In genomic region chr7:48775436-48775835, GRCm38 (mm10) we compare ENCODE assay signal across 26 mouse cellular contexts.
"Had no signal": no experiment of that assay in that cellular context is flagged by ENCODE, and none has a peak within 500 bp of the region (broad histone marks: within the 10 kb centered on the region; RNA-seq: fewer than 3 reads in every experiment).

No protein-coding gene starts in this region.

- H3K27me3 ChIP-seq: heart, embryonic 12.5 days; hindbrain, embryonic 12.5 days; intestine, embryonic 15.5 days; limb, embryonic 13.5 days; limb, embryonic 15.5 days; liver, embryonic 12.5 days had no signal

- H3K9me3 ChIP-seq: heart, embryonic 10.5 days; heart, embryonic 12.5 days; hindbrain, embryonic 10.5 days; hindbrain, embryonic 12.5 days; intestine, embryonic 15.5 days; limb, embryonic 13.5 days; limb, embryonic 15.5 days; liver, embryonic 12.5 days had no signal

- H3K4me3 ChIP-seq: gastrocnemius, adult 2 months; heart, embryonic 10.5 days; heart, embryonic 12.5 days; hindbrain, embryonic 10.5 days; hindbrain, embryonic 12.5 days; intestine, embryonic 15.5 days; layer of hippocampus, adult 2 months; left cerebral cortex, adult 2 months; limb, embryonic 13.5 days; limb, embryonic 15.5 days; liver, embryonic 12.5 days had no signal

- H3K9ac ChIP-seq: heart, embryonic 12.5 days; hindbrain, embryonic 12.5 days; hindbrain, embryonic 14.5 days; intestine, embryonic 15.5 days; limb, embryonic 13.5 days; limb, embryonic 15.5 days; liver, embryonic 12.5 days had no signal

- DNase-seq: gastrocnemius, adult 2 months; gastrocnemius, postnatal 10 days; gastrocnemius, postnatal 25 days; heart, adult 18-20 months; heart, postnatal 10 days; heart, postnatal 4 days; kidney, adult 18-20 months; kidney, adult 8-10 months; kidney, postnatal 10 days; kidney, postnatal 25 days; kidney, postnatal 4 days; left cerebral cortex, postnatal 4 days had no signal

- H3K36me3 ChIP-seq: heart, embryonic 10.5 days; heart, embryonic 12.5 days; hindbrain, embryonic 10.5 days; hindbrain, embryonic 12.5 days; intestine, embryonic 15.5 days; limb, embryonic 13.5 days; limb, embryonic 15.5 days; liver, embryonic 12.5 days had no signal

- H3K27ac ChIP-seq: gastrocnemius, adult 2 months; heart, embryonic 10.5 days; hindbrain, embryonic 10.5 days; hindbrain, embryonic 12.5 days; hindbrain, embryonic 14.5 days; intestine, embryonic 15.5 days; layer of hippocampus, adult 2 months; left cerebral cortex, adult 2 months; limb, embryonic 13.5 days; limb, embryonic 15.5 days; liver, embryonic 12.5 days had no signal

- H3K4me1 ChIP-seq: heart, embryonic 10.5 days; heart, embryonic 12.5 days; intestine, embryonic 15.5 days; limb, embryonic 13.5 days; limb, embryonic 15.5 days; liver, embryonic 12.5 days had no signal

- ATAC-seq: hindbrain, embryonic 16.5 days; inflammation-experienced regulatory T-cells, adult 6 months; intestine, embryonic 15.5 days; intestine, postnatal 0 days; liver, embryonic 12.5 days had no signal
